Mouse (Mus musculus) heart, adult 8-10 months (tissue): ENCODE data around the gene Kdm6b. TPM values are rescaled to one million over a fixed set of nuclear protein-coding genes. Genes with fewer than 3 reads are reported as not detected.
A peak's percentile ranks its signal among the peaks of the same experiment; 100 is the strongest.
"Not testable (repeated sequence)": the region's sequence is repeated elsewhere in the genome, so short reads cannot be mapped to it uniquely, and the experiment has no call there.

Experiments
- DNase-seq: peaks from one replicate; pipeline ENCODE4 v3.0.0; 2022; ENCODE audit warnings: low spot score
- total RNA-seq, 4 experiments: library from RNA; stranded (reverse); gene quantifications; 2 replicates each; pipeline ENCODE4 v1.2.4; 2022

Kdm6b gene
- total RNA-seq, 4 experiments from 2014 or later = 19.1 to 26.2 (median 22.3) TPM

DNA sequence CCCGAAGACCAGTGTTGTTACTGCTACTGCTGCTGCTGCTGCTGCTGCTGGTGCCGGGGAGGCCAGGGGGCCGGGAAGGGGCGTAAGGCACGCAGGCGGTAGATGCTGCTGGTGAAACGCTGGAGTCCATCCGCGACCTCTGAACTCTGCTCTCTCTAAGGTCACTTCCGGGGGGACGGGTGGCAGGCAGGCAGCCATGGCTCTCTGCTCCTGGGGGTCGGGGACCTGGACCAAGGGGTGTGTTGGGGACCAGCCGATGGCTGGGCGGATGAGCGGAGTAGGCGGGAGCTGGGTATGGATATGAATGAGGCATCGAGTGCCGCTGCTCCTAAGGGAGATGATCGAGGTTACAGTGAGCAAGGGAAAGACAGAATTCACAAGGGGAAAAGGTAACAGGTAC is 7.2 kb downstream of the Kdm6b start:
- no peak for DNase-seq

DNA sequence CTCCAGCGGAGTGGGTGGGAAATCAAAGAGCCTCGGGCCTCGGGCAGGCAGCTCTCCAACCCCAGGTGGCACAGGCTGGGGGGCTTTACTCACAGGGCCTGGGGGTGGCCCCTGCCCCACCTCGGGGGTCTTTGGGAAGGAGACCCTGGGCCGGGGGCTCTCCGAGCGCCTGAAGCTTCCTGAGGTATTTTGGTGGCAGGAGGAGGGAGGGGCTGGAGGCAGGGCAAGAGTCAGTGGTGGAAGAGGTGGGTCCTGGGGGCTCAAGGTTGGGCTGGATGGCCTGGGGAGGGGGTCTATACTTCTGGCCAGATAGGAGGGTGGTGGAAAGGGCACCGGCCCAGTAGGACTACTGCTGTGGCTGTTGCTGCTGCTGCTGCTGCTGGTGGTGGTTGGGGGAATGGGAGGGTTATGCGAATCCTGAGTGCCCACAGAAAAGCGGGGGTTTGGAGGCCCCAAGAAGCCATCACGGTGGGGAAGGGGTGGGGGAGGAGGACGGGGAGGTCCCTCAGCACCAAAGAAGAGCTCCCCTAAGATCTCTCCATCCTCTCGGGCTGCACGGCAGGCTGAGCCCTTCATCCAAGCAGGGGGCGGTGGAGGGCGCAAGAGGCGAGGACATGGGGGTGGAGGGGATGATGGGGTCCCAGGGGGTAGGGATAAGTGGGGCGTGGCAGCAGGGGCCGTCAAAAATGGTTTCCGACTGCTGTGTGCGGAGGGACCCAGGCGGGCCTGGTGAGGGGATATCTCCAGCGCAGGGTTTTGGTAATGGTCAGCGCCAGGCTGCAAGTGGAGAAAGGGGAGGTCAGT is 7.9 kb downstream of the Kdm6b start:
- no peak for DNase-seq

DNA sequence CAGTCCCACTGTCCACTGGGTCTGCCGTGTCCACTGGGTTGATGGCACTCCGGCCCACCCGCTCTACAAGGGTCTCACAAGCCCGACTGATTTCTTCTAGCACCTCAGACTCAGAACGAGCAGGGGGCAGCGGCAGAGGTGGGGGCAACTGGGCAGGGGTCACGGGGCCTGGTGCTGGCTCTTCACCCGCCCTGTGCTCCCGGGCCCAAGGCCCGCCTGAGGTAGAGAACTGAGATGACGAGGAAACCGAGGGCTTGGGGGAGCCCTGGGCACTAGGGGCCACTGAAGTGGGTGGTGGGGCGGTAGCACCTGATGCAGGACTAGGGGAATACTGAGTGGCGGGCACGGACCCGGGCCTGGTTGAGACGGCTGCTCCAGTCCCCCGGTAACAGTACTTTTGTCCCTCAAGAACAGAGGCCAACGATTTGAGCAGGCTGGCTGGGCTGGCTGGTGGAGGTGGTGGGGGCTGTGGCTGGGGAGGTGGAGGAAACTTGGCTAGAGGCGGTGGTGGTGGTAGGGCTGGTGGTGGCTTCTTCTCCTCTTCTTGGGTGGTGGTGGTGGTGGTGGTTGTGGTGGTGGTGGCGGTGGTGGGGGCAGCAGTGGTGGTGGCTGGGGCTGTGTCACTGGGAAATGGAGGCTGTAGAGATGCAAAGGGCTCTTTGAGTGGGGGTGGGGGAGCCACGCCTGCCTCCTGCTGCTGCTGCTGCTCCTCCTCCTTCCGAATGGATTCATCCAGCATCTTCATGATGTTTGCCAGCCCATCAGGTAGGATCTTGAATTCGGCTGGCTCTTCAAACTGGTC is 8.7 kb downstream of the Kdm6b start:
- DNase-seq = no peak

DNA sequence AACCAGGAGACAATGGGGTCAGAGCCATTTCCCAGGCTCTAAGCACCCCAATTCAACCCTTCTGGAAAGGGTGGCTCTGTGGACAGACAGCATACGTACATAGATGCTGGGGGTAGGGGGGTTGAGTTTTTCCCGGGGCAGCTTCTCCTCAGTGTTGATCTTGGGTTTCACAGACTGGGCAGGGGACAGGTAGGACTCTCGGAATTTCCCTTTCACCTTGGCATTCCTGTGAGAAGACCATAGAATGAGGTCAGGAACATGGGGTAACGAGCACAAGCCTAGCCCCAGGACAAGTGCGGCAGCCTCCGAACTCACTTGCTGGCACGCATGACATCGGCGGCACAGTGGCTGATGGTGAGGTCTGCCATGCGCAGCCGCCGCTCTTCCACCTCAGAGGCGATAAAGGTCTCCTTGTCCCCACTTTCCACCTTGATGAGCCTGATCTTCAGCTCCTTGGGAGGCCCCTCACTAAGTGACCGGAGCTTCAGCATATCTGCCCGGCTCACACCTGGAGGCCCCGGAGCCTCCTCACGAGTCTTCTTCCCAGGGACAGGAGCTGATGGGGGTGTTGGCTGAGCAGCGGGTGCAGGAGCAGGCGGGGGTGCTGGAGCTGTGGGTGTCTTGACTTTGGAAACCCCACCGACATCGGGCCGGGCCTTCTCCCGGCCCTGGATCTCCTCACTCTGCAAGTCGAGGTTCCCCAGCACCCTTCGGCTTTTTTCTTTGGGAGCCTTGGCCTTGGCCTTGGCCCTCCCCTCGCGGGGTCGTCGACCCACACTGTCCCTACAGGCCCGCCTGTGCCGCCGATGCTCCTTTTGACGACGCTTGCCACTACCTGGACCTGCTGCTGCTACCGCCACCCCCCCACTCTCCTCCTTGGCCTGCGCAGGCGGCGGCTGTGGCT is 9.5 kb downstream of the Kdm6b start:
- DNase-seq = no peak

DNA sequence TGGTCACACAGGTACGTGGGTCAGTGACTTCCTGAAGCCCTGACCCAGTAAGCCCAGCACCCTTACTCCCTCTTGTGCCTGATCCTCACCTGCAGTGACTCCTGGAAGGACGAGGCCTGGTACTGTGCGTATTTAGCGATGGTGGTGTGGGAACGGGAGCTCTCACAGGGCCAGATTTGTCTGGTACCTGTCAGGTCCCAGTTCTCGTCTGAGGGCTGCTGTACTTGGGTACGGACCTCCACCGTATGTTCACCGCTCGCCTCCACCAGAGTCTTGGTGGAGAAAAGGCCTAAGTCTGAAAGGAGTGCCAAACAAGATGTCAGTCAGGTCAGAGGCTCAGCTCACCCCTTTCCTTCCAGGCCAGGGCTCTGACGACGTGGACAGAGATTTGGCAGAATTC is 11.5 kb downstream of the Kdm6b start:
- no peak for DNase-seq

DNA sequence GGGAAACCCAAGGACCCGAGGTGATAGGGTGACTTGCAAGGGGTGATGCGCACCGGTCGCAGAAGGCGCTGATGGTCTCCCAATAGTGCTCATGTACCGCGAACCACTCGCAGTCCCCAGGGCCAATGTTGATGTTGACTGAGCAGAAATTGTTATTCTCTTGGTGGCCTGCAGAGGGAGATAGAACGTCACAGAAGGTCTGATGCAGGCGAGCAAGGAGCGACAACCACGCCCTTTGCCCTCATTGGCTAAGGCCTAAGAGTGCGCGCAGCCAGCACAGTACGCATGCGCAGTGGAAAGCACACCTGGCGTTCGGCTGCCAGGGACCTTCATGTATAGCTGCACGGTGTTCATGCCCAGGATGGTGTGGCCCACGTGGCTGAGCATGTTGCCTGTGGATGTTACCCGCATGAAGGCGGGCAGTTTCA is 12.3 kb downstream of the Kdm6b start:
- peak; percentile 87 for DNase-seq

DNA sequence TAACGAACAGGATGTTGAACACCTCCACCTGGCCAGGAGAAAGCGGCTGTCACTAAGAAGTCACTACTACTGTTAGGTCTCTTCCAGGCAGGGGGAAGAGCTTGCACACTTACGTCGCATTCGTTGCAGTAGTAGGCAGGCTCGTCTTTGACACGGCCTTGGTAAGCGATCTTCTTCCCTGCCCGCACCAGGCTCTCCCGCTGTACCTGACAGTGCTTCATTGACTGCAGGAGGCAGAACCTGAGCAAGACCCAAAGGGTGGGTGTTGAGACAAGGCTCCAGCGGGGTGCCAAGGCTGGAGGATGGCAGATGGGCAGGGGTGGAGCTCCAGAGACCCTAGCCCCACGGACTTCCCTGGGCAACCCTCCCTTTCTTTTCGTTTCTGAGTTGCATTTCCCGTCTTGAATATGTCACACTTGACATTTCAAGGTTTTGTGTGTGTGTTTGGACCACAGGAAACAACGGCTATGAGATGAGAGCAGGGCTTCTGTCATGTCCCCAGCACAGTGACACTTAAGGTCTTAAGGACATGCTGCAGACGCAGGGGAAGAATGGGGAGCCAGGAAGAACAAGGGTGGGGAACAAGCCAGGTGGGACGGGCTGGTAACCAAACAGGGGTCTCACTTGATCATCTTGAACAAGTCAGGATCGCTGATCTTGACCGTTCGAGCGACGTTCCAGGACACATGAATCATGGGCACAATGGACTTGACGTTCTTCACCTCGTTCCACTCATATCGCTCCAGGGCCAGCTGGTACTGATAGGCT is 13.2 kb downstream of the Kdm6b start:
- no peak for DNase-seq

DNA sequence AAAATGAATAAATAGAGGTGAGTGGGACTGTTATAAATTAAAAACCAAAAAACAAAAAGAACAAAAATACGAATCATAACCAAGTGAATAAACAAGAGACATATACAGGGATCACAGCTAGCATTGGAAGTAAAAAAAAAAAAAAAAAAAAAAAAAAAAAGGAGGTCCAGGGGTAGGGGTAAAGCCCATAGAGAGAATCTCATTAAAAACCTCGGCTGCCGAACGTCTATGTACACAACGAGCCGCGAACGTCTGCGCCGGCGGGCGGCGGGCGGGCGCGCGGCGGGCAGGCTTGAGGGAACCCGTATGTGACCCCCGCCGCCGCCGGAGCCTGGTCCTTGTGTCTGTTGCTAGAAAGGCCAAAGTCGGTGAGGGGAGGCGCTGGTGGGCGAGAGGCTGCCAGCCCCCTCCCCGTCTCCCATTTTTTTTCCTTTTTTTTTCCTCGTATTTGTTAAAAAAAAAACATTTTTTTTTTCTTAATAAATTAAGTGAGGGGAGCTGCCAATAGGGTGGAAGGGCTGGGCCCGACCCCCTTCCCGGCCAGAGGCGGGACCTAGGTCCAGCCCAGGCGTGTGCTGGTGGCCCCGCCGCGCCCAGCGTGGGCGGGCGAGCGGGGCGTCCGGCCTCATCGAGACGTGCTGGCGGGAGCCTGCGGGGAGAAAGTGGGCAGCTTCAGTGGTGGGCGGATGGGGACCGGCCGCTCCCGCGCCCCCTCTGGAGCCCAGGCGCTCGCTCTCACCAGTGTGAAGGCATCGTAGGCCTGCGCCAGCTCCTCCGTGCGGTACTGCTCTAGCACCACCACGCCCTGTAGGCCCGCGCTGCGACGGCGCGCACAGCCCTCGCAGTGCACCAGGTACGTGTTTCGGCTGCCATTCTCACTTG is 14.0 kb downstream of the Kdm6b start:
- DNase-seq = no peak

DNA sequence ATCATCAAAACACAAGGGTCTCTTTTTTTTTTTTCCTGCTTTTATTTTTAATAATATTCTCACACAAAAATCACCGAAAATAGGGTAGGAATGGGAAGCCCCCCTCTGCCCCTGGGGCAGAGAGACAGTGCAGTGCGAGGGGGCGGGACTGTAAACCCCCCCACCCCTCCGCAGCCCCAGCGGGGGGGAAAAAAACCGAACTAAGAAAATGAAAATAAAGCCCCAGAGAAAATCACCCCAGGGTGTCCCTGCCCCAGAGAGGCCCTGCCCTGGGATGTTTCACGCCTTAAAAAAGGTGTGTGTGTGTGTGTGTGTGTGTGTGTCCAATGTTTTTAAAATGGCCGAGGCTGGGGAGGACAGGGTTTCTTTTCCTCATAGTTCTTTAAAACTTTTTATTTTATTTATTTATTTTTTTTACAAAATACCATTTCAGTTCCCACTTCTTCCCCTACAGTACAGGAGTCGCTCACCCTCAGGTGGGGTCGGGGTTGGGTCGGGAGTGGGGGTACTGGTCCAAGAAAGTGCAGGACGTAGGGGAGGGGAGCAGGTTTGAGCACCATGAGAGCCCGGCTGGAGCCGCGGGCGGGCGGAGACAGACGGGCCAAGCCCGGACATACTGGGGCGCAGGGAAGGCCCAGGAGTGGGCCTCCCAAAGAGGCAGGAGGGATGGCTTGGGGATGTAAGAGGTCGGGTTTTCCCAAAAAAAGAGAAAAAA is 14.8 kb downstream of the Kdm6b start:
- DNase-seq = no peak

DNA sequence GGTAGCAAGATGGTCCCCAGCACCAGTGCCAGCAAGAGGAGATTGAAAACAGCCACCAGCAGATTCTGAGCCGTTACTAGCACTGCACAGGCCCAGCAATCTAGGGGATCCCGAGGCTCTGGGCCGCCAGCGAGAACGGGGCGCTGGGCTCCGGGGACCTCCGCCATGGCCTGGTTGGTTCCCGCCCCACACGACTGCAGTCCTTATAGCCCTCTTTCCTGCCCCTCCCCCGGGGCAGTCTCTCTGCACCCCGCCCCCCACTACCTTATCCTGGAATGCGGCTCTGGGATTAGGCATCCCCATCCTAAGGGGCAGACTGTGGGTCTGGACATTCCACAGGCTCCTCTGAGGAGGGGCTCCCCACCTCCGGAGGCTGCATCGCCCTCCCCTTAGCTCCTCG is 15.4 kb downstream of the Kdm6b start, which contains the start of gene Tmem88:
Gene Tmem88, minus strand, starts transcription at position 176 of the 400 bp plus-strand sequence.
- no peak for DNase-seq

DNA sequence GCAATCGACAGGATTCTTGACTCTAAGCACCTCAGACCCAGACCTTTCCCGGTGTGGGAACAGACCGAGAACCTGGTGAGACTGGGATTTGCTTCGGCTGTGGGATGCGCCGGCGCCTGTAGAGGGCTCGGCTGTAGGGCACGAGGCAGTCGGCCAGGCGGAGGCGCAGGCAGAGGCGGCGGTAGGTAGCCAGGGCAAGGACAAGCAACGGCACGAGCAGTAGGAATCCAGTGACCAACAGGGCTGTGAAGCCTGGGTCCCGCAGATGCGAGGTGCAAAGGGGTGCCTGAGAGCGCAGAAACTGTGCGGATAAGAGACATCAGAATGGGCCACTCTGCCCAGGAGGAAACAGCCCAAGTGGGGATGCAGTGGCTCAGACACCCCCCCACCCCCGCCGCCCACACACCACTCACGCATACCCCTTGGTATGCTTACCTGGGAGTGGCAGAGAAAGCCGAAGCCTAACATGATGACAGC is 15.9 kb downstream of the Kdm6b start:
- no peak for DNase-seq

DNA sequence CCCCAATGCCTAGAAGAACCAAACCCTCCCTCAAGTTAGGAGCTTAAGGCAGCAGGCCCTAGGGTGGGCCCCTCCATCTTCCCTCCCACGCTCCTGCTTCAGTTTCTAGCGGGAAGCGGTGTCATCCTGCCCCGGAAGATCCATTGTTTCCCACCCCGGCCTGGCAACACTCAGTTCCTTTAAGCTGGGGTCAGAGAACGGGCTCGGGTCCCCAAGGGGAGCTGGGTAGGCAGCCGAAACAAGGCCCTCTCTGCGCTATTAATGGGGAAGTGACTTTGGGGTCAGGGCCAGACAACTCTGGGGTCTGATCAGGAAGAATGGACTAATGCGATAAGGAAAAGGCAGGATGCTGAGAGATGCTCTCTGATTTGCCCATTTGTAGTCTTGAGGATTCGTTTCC is 16.7 kb downstream of the Kdm6b start:
- peak; percentile 88 for DNase-seq

DNA sequence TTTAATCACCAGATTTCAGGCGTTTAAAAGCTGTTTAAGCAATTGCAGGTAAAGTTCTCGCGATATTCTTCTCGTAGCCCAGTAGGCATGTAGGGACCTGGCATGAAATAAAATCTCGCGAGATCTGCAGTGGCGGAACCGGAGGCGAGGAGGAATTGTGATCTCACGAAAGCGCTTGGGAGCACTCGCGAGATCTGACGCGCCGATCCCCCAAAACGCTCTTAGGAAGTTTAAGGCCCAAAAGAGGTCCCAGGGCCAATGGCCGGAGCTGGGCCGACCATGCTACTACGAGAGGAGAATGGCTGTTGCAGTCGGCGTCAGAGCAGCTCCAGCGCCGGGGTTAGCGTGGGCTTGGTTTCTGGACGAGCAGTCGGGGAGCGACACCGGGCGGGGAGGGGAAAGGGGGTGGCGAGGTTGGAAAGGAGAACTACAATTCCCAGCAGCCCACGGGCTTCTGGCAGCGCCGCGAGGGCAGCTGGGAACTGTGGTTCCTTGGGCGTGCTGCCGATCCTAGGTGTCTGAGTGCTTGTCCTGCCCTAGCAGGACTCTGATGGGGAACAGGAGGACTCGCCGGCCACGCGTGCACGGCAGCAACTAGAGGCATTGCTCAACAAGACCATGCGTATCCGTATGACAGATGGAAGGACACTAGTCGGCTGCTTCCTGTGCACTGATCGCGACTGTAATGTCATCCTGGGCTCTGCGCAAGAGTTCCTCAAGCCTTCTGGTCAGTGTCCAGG is 17.7 kb downstream of the Kdm6b start:
- DNase-seq = peak; percentile 98

DNA sequence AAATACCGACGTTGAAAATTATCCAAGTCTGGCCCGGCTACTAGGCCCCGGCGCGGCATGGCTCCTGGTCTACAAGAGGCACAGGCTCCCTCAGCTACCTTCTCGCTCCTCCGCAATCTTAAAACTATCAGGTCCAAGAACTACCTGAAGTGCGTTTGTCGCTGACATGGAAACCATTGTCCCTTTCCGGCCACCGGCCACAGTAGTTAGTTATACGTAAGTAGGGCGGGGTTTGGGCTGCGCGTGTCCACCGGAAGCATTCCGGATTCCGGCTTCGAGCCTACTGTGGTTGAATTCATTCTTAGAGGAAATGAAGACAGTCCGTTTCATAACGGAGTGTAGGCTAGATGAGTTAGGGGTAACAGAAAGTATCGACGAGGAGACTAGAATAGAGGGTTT is 18.2 kb downstream of the Kdm6b start, which contains the start of the genes Naa38 and Cyb5d1:
Gene Naa38, plus strand, starts transcription at position 253 of the 399 bp plus-strand sequence.
Gene Cyb5d1, minus strand, starts transcription at position 397 of the 399 bp plus-strand sequence.
- peak; percentile 95 for DNase-seq

DNA sequence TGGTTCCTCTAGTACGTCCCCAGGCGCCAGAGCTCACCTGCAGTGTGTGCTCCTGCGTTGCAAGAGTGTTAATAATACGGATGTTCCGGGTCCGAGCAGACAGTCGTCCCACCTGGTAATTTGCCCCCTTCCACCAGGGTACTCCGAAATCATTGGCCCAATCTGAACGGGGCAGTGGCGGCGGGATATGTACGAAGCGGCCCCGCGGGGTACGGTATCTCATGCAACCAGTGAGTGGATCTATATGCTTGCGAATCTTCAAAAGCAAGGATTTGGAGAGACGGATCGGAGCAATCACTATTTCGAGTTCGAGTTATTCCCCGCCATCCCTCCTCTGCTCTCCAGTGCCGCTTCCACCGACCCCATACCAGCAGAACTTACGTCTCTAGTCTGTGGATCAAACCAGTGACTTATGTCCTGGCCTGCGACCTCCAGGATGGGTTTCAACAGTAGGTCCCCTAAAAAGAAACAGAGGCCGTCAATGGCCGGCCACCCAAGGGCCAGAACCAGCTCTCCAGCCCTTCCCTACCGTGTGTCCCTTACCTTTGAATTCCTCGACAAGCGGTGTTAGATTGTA is 18.8 kb downstream of the Kdm6b start:
- not testable (repeated sequence) for DNase-seq

DNA sequence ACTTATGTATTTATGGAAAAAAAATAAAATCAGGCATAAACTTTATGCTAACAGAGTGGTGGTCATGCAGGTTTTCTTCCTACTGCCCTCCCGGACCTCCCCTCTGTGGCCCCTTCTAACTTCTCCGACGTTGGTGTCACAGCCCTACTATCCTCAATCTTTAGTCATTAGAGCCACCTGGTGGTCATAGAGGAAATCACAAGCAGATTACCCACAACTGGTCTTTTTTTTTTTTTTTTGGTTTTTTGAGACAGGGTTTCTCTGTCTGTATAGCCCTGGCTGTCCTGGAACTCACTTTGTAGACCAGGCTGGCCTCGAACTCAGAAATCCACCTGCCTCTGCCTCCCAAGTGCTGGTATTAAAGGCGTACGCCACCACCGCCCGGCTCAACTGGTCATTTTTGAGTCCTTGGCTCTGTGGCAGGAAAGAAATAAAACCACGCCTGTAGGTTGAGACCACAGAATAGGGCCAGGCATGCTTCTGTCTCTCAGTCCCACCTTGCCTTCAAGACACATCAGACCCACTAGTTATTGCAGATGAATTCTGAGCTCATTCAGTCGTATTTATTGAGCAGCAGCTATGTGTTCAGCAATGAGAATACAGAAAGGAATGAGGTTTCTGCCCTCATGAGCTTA is 23.0 kb downstream of the Kdm6b start:
- peak; percentile 83 for DNase-seq
